Mouse (Mus musculus) heart, adult 11 months (tissue): ENCODE measurements around the gene 4930578C19Rik.

Experiments
- DNase-seq: peaks from one replicate; pipeline ENCODE4 v3.0.0; 2022

Gene 4930578C19Rik

DNA sequence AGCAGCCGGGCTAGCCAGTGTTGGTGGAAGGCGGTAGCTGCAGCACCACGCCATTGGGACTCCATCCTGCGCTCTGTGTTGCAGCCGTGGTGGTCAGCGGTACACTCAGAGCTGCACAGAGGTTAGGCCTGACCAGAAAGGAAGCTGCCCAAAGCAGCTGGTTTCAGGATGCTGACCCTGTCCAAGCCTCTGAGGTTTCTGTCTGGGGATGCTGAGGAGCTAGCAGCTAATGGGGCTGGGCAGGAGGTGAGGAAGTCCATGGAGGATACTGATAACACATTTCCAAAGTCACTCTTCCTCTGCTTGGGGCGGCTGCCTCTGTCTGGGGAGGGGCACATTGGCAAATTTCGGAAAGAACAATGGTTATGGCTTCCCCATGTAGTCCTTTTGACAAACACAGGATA lies at the start of gene 4930578C19Rik:
4930578C19Rik (minus strand) TSS at position 200 of the 404 bp plus-strand sequence.
- DNase-seq: peak; percentile 99

DNA sequence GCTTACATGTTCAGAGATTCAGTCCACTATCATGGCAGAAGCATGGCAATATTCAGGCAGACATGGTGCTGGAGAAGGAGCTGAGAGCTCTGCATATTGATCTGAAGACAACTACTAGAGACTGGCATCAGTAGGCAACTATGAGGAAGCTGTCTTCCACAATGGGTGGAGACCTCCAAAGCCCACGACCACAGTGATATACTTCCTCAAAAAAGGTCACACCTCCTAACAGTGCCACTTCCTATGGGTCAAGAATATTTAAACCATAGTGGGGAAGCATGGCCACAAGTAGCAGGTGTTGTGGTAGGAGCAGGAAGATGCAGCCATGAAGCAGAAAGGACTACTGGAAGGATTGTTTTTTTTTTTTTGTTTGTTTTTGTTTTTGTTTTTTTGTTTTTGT lies 6.5 kb upstream of the 4930578C19Rik start:
- no peak for DNase-seq

DNA sequence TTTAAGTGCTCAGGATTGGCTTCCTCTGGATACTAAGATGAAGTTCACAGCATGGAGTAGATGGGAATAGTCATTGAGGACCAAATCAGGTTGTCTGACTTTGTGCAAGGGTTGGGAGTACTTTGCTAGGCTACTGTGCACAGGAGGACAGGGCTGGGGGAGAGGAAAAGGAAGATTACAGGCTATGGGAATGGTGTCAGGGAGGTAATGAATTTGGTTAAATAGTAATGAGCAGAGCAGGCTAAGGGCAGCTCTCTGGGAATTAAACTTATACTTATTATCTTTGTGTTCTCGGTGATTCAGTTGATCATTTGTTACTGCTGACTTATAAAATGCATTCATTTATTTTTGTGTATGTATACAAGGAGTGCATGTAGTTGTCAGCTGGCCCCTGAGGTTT lies 1.7 kb upstream of the 4930578C19Rik start:
- DNase-seq: no peak

DNA sequence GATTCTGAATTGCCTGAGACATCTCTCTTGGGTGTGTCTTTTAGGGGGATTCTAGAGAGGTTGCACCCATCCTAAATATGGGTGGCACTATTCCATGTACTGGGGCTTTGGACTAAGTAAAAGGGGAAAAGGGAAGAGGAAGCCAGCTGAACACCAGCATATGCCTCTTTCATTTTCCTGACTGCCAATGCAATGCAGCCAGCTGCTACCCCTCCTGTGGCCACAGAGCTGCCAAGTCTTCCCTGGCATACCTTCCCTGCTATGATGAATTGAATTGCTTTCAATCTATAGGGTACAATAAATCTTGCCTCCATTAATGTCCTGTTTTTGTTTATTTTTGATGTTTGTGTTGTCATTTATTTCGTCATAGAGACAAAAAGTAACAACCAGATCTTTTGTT lies 9.6 kb downstream of the 4930578C19Rik start:
- DNase-seq: no peak

DNA sequence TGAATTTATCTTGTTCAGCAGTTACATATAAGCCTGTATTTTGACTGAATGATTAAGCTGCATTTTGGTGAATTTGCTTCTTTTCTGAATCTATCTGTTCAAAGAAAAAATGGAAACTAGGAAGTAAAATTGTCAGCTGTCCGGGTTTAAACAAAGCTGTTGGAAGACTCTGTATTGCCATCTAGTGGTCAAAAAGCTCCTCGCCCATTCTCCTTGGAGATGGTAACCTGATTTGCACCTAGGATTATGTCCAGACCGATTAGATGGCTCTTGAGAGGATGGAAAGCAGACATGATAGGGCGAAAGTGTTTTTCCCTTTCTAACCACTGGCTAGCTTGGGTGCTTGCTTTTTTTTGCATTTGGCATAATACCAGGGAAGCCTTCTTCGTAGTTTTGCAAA lies 19.1 kb downstream of the 4930578C19Rik start:
- peak; percentile 91 for DNase-seq

DNA sequence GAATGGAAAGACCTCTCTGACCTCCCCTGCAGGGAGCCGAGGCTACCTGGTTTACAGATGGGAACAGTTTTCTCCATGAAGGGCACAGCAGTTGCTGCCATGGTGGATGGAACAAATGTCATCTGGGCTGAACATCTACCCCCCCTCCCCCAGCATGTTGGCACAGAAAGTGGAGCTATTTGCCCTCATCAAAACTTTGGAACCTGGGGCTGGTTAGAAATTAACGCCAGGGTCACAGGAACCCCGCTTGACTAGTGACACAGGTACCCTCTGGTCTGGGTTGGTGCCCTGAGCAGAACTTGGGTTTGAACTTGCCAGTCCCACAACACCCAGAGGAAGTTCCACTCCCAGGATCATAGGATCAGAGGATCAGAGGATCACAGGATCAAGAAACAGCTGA lies 35.7 kb downstream of the 4930578C19Rik start:
- DNase-seq: no peak

DNA sequence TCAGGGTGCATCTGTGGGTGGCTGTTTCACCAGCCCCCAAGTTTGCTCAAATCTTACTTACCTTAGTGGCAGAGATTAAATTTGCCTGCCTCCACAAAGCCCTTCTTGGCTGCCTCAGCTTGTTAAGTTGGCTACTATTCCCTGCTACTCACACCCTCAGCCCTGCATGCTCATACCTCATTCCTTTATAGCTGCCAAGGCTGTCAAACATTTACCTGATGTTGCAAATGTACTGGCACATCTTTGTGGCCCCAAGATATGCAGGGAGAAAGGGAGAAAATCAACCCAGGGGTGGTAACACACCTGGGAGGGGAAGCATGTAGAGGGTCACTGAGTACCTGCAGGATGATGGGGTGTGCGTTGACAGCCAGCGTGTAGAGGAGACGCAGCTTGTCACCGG lies 38.0 kb downstream of the 4930578C19Rik start:
- DNase-seq: no peak

DNA sequence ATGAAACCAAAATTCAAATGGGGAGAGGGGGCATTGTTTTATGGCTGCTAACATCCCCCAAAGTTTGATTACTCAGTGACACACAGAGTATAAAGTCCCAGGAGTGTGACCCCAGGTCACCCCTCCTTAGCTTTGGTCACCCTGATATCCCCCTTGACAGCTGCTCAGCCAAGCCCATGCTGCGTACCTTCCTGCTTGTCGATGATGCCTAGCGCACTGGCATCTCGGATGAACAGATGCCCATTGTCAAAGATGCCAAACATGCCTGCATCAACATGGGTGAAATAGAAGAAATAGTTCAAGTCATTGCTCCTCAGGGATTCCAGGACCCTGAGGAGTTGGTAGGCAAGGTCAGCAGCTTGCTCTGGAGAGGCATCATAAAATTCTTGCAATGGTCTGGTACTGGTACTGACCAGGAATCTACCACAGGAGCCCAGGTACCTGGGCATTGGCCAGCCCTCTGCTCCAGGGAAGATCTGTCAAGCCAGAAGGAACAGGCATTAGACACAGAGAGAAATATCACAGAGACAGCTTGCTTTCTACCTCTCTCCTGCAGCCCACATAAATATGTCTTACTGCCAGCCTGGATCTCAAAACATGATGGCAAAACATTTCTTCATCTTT lies 40.9 kb downstream of the 4930578C19Rik start:
- DNase-seq: no peak

DNA sequence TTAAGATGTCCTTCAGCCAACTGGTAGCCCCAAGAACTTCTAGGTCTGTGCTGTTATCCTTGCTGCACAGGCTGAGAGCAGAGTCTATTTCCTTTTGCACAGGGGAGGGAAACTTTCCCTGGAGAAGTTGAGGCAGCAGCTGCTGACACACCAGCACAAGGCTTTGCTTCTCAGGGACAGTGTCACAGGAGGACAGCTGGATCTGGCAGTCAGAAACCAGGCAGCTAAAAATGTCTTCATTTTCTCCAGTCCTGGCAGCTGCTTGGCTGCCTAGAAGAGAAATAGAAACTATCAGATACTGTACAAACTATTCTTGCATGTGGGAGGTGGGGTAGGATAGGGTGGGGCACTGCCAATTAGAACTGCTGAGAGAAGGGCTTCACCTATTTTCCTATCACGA lies 42.2 kb downstream of the 4930578C19Rik start:
- peak; percentile 79 for DNase-seq

DNA sequence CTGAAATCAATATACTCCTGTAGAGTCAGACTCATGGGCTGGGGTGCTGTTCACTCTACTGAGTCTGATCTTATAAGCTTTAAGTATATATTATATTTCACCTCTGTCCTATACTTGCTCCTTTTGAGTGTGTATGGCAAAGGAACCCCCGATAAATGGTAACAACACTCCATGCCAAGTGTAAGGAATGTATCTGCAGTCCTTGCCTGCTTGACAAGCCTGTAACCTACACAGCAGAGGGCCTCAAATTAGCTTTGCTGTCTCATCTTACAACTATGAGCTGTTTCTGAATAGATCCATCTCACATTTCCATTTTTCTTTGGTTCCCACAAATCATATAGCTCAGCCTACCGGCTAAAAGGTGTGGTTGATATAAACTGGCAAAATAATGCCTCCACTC lies 46.6 kb downstream of the 4930578C19Rik start:
- no peak for DNase-seq

DNA sequence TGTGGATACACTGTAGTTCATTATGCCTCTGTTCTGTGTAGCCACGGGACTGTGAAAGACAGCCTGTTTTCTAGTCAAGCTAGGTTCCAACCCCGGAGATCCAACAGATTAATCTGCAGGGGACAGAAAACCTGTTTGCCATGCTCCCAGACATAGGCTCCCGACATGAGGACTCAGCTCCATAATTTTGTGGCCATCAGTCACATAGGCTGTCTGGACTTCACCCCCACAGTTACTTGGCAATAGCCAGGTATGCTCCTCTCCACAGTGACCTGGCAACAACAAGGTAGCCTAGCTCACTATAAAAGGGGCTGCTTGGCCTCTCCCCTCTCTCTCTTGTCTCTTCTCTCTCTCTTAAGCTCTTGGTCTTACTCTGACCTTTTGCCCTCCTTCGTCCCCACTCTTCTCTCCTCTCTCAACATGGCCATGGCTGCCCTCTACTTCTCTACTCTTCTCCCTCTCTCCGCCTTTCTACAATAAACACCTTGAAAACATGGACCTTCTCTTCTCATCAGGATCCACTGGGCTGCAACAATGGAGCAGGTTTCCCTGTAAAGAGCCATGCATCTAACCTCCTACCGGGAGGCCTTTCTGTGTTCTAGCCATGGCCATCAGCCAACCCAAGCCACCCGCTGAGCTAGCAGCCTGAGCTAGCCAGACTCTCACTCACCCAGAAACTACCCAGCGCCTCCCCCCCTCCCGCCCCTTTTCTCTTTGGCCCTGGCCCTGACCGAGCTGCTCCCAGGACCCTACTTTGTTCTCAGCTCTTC lies 49.9 kb downstream of the 4930578C19Rik start:
- DNase-seq: no peak

DNA sequence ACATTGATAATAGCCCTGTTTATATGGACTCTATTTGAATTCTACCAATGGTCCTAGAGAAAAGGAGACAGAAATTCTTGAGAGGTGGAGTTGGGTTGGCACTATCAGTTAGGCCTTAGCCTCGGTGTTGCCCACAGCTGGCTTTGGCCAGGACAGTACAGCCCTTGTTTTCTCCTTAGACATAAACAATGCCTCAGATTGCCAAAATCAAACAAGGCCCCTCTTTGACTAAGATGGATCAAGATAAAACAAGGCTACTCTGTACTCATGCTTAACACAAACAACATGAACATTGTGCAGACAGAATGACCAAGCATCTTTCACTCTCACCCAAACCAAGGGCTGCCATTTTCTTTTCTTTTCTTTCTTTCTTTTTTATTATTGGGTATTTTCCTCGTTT lies 51.6 kb downstream of the 4930578C19Rik start:
- DNase-seq: no peak

DNA sequence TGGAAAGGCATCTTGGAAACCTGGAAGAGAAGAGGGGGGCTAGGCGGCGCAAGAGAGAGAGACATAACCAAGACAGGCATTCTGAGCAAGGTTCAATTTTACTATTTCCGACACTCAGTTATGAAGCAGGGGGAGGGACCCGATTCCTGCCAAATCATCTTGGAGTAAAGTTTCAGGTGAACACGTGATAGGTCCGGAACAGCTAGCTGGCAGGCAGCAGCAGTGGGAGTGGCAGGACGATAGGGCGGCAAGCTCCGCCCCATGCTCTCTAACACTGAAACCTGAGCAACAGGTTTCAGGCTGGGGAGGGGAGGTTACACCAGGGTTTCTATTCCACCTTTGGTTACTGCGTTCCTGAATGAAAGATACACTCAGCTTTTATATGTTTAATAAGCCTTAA lies 58.9 kb downstream of the 4930578C19Rik start:
- DNase-seq: peak; percentile 77

DNA sequence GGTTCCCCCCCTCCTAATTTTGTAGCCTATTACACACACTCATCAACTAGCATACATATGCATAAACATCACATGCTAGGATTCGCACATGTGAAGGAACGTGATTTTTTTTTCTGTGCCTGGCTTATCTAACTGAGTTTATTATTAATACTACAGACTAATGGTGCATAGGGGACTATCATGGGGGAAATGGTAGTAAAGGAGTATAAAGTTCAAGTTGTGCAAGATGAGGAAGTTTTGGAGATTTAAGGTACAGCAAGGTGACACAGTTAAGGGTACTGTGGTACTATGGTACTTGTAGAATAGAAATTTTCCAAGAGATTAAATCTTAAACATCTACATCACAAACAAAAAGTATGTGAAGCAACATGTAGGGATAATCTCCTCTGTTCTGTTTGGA lies 64.5 kb downstream of the 4930578C19Rik start:
- DNase-seq: no peak

DNA sequence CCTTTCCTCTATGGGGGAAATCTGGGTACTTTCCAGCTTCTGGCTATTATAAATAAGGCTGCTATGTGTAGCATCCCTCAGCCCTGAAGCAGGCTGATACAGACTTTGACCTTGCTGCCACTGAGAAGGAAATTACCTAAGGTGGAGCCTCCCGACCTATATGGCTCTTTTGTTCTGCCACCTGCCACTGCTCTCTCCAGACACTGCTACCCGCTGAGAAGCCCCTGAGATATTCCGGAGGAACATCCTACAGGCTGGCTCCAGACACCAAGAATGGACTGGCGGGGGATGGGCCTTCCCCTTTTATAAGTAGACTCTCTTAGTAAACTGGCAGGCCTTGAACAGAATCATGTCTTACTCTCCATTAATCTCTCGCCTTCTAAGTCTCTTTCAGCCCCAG lies 77.0 kb downstream of the 4930578C19Rik start:
- DNase-seq: peak; percentile 42
